Mouse (Mus musculus) liver, adult 2 months (tissue): ENCODE measurements around the gene Nrxn3. TPM values are rescaled to one million over a fixed set of nuclear protein-coding genes. Genes with fewer than 3 reads are reported as not detected.

Experiments
- DNase-seq: peaks from one replicate; pipeline ENCODE4 v3.0.0-alpha.2; 2011; ENCODE audit warnings: low read depth, low spot score; ENCODE audit errors: extremely low read depth
- H3K27ac ChIP-seq: fragments of 200-500 bp; replicated peaks from 2 replicates; pipeline ENCODE4 v1.5.1; 2012; ENCODE audit warnings: low read depth, mild to moderate bottlenecking, control low read depth, inconsistent platforms, low read length; ENCODE audit not compliant: insufficient read depth
- H3K27me3 ChIP-seq: fragments of 200-500 bp; 2 replicates; pipeline ENCODE4 v1.6.1; 2012; ENCODE audit warnings: mild to moderate bottlenecking, moderate library complexity, low read length, inconsistent platforms; ENCODE audit not compliant: control insufficient read depth, insufficient read depth
- H3K36me3 ChIP-seq: fragments of 200-500 bp; 2 replicates; pipeline ENCODE4 v1.6.1; 2012; ENCODE audit warnings: low read length, inconsistent platforms; ENCODE audit not compliant: control insufficient read depth, insufficient read depth
- H3K4me1 ChIP-seq: fragments of 200-500 bp; 2 replicates; pipeline ENCODE4 v1.6.1; 2011; ENCODE audit warnings: low read length; ENCODE audit not compliant: control insufficient read depth, insufficient read depth
- H3K4me3 ChIP-seq: fragments of 200-500 bp; 2 replicates; pipeline ENCODE4 v1.5.1; 2011; ENCODE audit warnings: low read depth, mild to moderate bottlenecking, control low read depth, low read length, moderate library complexity; ENCODE audit not compliant: insufficient read depth
- H3K79me2 ChIP-seq: fragments of 200-500 bp; 2 replicates; pipeline ENCODE4 v1.6.1; 2012; ENCODE audit warnings: inconsistent platforms, mild to moderate bottlenecking, low read length, moderate library complexity; ENCODE audit not compliant: control insufficient read depth, insufficient read depth
- H3K9ac ChIP-seq: fragments of 200-500 bp; 2 replicates; pipeline ENCODE4 v1.6.1; 2012; ENCODE audit warnings: low read depth, mild to moderate bottlenecking, control low read depth, inconsistent platforms, low read length
- CTCF ChIP-seq: fragments of 200-500 bp; IDR thresholded peaks from 2 replicates; pipeline ENCODE4 v1.5.1; 2011; ENCODE audit warnings: low read depth, low read length, control low read depth
- POLR2A ChIP-seq: fragments of 200-500 bp; IDR thresholded peaks from 2 replicates; pipeline ENCODE4 v1.6.1; 2011; ENCODE audit warnings: low read length, control low read depth; ENCODE audit not compliant: insufficient read depth; ENCODE audit errors: extremely low read depth
- WGBS: fragments of 180-500 bp; shearing (Covaris S2); methylation state at CpG from one replicate; pipeline ENCODE4 v1.1.7; 2018; 5-methylcytosine and 5-hydroxymethylcytosine counted together
- polyA plus RNA-seq: library from polyadenylated mRNA; depleted of rRNA; stranded (reverse); fragments of >200 nt; gene quantifications from 2 replicates; pipeline ENCODE4 v1.2.3, GENCODE M21; 2012
- total RNA-seq: library from RNA; depleted of rRNA; stranded (reverse); fragments of >200 nt; gene quantifications from 2 replicates; pipeline ENCODE4 v1.2.3, GENCODE M21; 2014

Nrxn3 gene
- total and polyA plus RNA-seq, 2 experiments = 0.18 to 0.31 TPM

- Histone ChIP-seq H3K36me3 (no peaks in the 10 kb centered on the region), H3K9ac (no peak overlapping the region), H3K4me1 (no peaks in the 10 kb centered on the region), H3K27me3 (no peaks in the 10 kb centered on the region), H3K27ac (no peak overlapping the region), H3K79me2 (no peaks in the 10 kb centered on the region), H3K4me3 (no peak overlapping the region)
- 79% methylated on average over 2 of the region's 2 CpGs for WGBS
- no peak for TF ChIP-seq CTCF
- no peak for TF ChIP-seq POLR2A
- DNase-seq = no peak
These were observed 963.0 kb downstream of the Nrxn3 start for GRCm38 (mm10) chr12:89685633-89686032.

GRCm38 (mm10) chr12:89689086-89689485, 966.4 kb downstream of the Nrxn3 start:
- H3K4me3 ChIP-seq = no peak overlapping the region
- no peaks in the 10 kb centered on the region for H3K36me3 ChIP-seq
- no peaks in the 10 kb centered on the region for H3K4me1 ChIP-seq
- no peak for TF ChIP-seq POLR2A
- TF ChIP-seq CTCF = no peak
- H3K27ac ChIP-seq = no peak overlapping the region
- no peaks in the 10 kb centered on the region for H3K27me3 ChIP-seq
- no peak for DNase-seq
- H3K79me2 ChIP-seq = no peaks in the 10 kb centered on the region
- H3K9ac ChIP-seq = no peak overlapping the region
- 86% methylated on average over 7 of the region's 7 CpGs for WGBS

GRCm38 (mm10) chr12:89699469-89699868, 976.8 kb downstream of the Nrxn3 start:
- Histone ChIP-seq H3K79me2 (no peaks in the 10 kb centered on the region), H3K9ac (no peak overlapping the region), H3K36me3 (no peaks in the 10 kb centered on the region), H3K27ac (no peak overlapping the region), H3K4me3 (no peak overlapping the region), H3K27me3 (no peaks in the 10 kb centered on the region), H3K4me1 (no peaks in the 10 kb centered on the region)
- WGBS = 16% methylated on average over 4 of the region's 4 CpGs
- no peak for TF ChIP-seq POLR2A
- TF ChIP-seq CTCF = no peak
- no peak for DNase-seq

GRCm38 (mm10) chr12:89700937-89701458, 978.3 kb downstream of the Nrxn3 start:
- Histone ChIP-seq H3K4me3 (no peak overlapping the region), H3K79me2 (no peaks in the 10 kb centered on the region), H3K27ac (no peak overlapping the region), H3K9ac (no peak overlapping the region), H3K4me1 (no peaks in the 10 kb centered on the region), H3K27me3 (no peaks in the 10 kb centered on the region), H3K36me3 (no peaks in the 10 kb centered on the region)
- WGBS = 53% methylated on average over 3 of the region's 3 CpGs
- no peak for TF ChIP-seq CTCF
- no peak for TF ChIP-seq POLR2A
- DNase-seq = no peak

GRCm38 (mm10) chr12:89702931-89703330, 980.3 kb downstream of the Nrxn3 start:
- Histone ChIP-seq H3K79me2 (no peaks in the 10 kb centered on the region), H3K9ac (no peak overlapping the region), H3K4me3 (no peak overlapping the region), H3K27me3 (no peaks in the 10 kb centered on the region), H3K27ac (no peak overlapping the region), H3K36me3 (no peaks in the 10 kb centered on the region), H3K4me1 (no peaks in the 10 kb centered on the region)
- no peak for TF ChIP-seq CTCF
- TF ChIP-seq POLR2A = no peak
- no peak for DNase-seq
- WGBS = 85% methylated on average over 1 of the region's 1 CpGs

GRCm38 (mm10) chr12:89707913-89708312, 985.2 kb downstream of the Nrxn3 start:
- H3K27ac ChIP-seq = no peak overlapping the region
- H3K27me3 ChIP-seq = no peaks in the 10 kb centered on the region
- H3K79me2 ChIP-seq = no peaks in the 10 kb centered on the region
- no peaks in the 10 kb centered on the region for H3K4me1 ChIP-seq
- H3K36me3 ChIP-seq = no peaks in the 10 kb centered on the region
- 73% methylated on average over 4 of the region's 4 CpGs for WGBS
- DNase-seq = no peak
- H3K9ac ChIP-seq = no peak overlapping the region
- TF ChIP-seq CTCF (no peak), POLR2A (no peak)
- no peak overlapping the region for H3K4me3 ChIP-seq
